Mouse (Mus musculus) adrenal gland, adult 2 months (tissue): ENCODE results near the gene Wdr74. TPM values are rescaled to one million over a fixed set of nuclear protein-coding genes. Genes with fewer than 3 reads are reported as not detected.
A peak's percentile ranks its signal among the peaks of the same experiment; 100 is the strongest.
"Not testable (repeated sequence)": the region's sequence is repeated elsewhere in the genome, so short reads cannot be mapped to it uniquely, and the experiment has no call there.

Experiments used
- DNase-seq: peaks from one replicate; pipeline ENCODE4 v3.0.0; 2021
- polyA plus RNA-seq: library from polyadenylated mRNA; depleted of rRNA; stranded (reverse); fragments of >200 nt; gene quantifications from 2 replicates; pipeline ENCODE4 v1.2.3, GENCODE M21; 2012
- total RNA-seq, 2 experiments: library from RNA; stranded (reverse); gene quantifications; 2 replicates each; pipeline ENCODE4 v1.2.3; 2021

Gene Wdr74
- total and polyA plus RNA-seq, 3 experiments: 24.0 to 77.1 (median 54.3) TPM

- DNase-seq: no peak
Observed at GRCm38 (mm10) chr19:8715868-8716766, 19.5 kb upstream of the Wdr74 start.

- no peak for DNase-seq
Observed at GRCm38 (mm10) chr19:8716767-8717475, 18.7 kb upstream of the Wdr74 start.

GRCm38 (mm10) chr19:8718357-8718756, 17.3 kb upstream of the Wdr74 start:
- DNase-seq: peak; percentile 67

- DNase-seq: not testable (repeated sequence)
Observed at GRCm38 (mm10) chr19:8719037-8719436, 16.6 kb upstream of the Wdr74 start.

GRCm38 (mm10) chr19:8721378-8721777, 14.2 kb upstream of the Wdr74 start:
- DNase-seq: no peak

GRCm38 (mm10) chr19:8722021-8722420, 13.6 kb upstream of the Wdr74 start:
- no peak for DNase-seq

GRCm38 (mm10) chr19:8722559-8722906, 13.1 kb upstream of the Wdr74 start:
- no peak for DNase-seq

- peak; percentile 98 for DNase-seq
Observed at GRCm38 (mm10) chr19:8722907-8723573, 12.6 kb upstream of the Wdr74 start, which contains the start of gene Slc3a2. TSS of gene Slc3a2 (minus strand) at chr19:8723369.

GRCm38 (mm10) chr19:8723574-8724346, 11.9 kb upstream of the Wdr74 start:
- DNase-seq: no peak

- DNase-seq: no peak
Observed at GRCm38 (mm10) chr19:8724392-8724791, 11.2 kb upstream of the Wdr74 start.

- no peak for DNase-seq
Observed at GRCm38 (mm10) chr19:8725081-8725613, 10.5 kb upstream of the Wdr74 start.

- no peak for DNase-seq
Observed at GRCm38 (mm10) chr19:8726609-8727390, 8.8 kb upstream of the Wdr74 start.

GRCm38 (mm10) chr19:8727495-8728114, 8.0 kb upstream of the Wdr74 start:
- no peak for DNase-seq

- not testable (repeated sequence) for DNase-seq
Observed at GRCm38 (mm10) chr19:8728335-8729099, 7.1 kb upstream of the Wdr74 start.

GRCm38 (mm10) chr19:8734334-8734733, 1.3 kb upstream of the Wdr74 start:
- no peak for DNase-seq

- no peak for DNase-seq
Observed at GRCm38 (mm10) chr19:8736160-8736467, 487 bp downstream of the Wdr74 start.

- DNase-seq: no peak
Observed at GRCm38 (mm10) chr19:8738911-8739310, 3.3 kb downstream of the Wdr74 start.

- no peak for DNase-seq
Observed at GRCm38 (mm10) chr19:8739646-8740045, 4.0 kb downstream of the Wdr74 start.

- DNase-seq: no peak
Observed at GRCm38 (mm10) chr19:8740603-8741002, 5.0 kb downstream of the Wdr74 start, which contains the start of gene 1700092M07Rik. TSS of gene 1700092M07Rik (plus strand) at chr19:8740718.
